Mouse (Mus musculus) R1 (cell line): ENCODE data around the gene Amer3.
"Not testable (repeated sequence)": the region's sequence is repeated elsewhere in the genome, so short reads cannot be mapped to it uniquely, and the experiment has no call there.

Experiments used
- DNase-seq: peaks from one replicate; pipeline ENCODE4 v3.0.0-alpha.2; 2018; ENCODE audit warnings: low read depth, low spot score

Gene Amer3

DNA sequence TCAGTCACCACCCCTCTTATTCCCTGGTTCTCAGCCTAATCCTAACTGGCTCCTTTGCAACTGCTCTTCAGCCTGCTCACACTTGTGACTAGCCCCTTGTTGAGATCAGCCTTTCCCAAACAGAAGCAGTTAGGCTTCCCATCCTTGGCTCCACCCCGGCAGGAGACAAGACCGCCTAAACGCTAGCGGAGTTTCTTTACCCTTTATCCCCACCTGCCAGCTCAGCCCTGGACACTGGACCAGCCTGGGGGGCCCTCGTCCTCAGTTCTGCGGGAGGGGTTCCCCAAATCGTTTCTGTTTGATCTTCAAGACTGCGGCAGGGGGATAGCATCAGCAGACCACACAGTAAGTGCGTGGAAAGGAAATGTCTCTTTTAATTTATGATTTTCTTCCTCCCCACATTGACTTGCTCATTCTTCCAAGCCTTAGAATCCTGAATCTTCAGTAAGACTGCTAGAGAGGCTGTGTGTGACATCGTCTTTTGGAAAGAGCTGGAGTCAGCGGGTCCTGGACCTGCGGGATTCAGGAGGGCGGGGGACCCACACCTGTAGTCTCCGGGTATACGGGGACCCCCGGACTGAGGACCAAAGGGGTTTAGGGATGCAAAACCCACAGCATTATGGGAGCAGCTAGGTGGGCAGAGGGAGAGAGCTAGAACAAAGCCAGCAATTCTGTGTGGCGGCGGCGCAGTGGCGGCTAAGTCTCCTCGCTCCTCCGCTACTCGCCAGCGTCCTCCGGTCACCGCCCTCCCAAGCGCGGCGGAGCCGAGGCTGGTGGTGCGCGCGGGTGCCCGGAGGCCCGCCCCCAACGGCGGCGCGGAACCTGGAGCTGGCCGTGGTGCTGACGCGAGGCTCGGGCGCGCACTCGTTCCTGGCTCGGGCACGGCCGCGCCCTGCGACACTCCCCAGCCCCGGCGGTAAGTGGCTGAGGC, at the start of gene Amer3:
Gene Amer3 (plus strand): TSS at position 807 of the 931 bp plus-strand sequence.
- DNase-seq = peak; percentile 68

DNA sequence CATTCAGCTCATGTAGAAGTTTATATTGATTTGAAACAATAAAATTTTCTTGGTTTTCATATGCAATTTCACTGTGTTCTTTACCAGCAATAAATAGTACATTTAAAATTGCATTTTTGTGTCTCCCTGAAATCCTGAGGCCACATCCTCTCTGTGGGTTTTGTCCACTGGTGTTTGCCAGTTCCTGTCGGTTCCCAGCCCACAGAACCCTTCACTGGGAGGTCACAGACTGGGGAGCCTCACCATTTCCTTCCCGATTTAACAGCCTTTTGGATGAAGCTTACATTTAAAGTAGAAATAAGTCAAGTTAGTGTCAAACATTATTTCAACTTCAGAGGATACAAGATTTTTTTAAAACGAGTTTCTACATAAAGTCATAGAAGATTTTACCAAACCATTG, 44.9 kb upstream of the Amer3 start:
- not testable (repeated sequence) for DNase-seq

DNA sequence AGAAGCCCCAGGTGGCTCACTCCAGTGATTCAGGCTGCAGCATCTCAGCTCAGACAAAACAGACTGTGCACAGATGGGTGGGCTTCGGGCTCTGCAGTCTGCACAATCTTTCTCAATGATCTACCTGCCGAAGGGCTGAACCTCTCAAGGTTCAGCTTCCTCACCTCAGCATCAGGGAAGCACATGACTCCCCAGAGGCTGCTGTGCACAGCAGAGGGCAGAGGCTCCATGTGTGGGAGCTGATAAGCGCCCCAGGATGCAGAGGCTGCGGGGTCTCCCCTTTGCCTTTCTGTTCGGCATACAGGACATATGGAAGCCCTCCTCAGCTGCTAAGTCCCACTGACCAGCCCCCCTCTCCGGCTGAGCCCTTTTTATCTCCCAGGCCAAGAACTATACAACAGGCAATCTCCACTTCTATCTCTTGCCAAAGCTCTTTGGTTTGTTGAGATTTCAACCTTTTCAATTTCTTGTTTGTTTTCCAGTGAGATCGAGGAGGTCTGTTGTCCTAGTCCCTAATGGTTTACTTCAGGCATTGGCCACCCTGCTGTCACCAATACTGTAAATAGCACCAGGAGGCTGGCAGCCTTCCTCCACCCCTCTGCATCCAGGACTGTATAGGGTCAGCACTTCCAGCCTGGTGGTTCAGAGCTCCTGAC, 44.3 kb upstream of the Amer3 start, which contains the start of gene Cfc1:
Gene Cfc1 (plus strand): TSS at position 606 of the 656 bp plus-strand sequence.
- DNase-seq = not testable (repeated sequence)

DNA sequence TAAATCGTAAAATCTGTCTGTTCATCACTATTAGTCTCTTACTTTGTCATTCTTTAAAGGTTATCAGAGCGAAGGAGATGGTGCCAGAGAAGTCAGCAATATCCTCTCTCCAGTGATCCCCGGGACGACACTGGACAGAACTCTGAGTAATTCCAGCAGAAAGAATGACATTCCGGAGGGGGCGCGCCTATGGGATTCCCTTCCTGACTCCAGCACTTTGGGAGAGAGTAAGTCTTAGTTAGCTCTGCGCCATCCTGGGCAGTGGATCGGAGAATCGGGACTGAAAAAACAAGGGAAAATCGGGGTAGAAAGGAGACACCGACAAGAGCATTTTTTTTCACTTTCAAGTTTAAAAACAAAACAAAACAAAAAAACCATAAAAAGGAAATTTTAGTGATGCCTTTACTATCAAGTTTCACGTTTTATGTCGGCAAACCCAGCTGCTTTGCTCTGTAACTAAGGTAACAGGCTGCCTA, 43.1 kb upstream of the Amer3 start:
- peak; percentile 52 for DNase-seq

DNA sequence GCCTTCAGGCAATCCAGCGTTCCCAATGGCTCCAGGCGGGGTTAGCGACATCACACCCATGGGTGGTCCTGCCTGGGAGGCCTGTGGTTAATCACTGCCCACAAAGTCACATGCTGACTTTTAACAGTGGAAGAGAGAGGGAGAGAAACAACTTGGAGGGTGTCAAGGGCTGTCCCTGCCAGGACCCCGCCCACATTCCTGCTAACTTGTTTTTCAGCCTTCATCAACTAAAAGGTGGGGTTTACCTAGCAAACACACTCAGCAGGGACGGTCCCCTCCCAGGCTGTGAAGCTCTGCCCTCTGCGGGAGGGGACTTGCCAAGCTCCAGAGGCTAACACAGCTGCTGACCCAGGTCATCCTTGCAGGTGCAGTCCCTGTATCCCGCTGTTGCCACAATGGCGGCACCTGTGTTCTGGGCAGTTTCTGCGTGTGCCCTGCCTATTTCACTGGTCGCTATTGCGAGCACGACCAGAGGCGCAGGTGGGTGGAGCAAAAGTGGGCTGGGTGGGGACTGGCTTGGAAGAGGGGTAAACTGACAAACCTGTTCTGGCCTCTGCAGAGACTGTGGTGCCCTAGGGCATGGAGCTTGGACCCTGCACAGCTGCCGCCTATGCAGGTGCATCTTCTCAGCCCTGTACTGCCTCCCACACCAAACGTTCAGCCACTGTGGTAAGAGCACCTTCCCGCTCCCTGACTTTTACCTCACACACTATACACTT, 42.5 kb upstream of the Amer3 start:
- DNase-seq = peak; percentile 81

DNA sequence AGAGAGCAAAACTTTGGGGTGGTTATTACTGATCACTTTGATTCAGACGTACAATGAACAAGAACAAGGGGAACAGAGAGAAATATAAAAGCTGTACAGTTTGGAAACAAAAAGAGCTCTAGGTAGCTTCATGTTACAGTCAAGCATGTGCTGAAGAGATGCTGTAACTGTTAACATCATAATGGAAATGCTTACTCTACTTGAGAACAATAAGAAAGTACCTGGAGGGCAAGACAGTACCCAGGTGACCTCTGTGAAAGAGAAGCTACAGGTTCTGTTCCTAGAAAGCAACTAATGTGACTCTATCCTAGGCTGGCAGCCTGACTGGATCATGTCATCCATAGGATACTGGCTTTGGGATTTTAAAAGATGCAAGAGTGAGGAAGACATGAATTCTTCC, 32.4 kb upstream of the Amer3 start:
- DNase-seq = peak; percentile 27

DNA sequence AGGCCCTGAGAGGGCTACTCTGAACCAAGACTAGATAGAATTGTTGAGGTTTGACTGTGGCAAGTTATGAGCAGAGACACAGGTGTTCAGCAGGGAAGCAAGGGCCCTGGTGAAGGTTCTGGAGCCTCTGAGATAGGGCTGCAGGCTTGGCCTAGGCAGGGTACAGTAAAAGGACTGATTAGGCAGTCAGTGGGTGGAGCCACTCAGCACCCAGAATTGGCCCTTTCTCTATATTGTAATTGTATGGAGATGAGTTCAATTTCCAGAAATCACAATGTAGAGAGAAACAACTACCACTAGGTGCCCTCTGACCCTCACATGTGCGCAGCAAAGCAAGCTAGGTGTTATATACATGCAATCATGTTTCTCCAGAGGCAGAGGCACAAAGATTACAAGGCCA, 25.8 kb upstream of the Amer3 start:
- DNase-seq = no peak

DNA sequence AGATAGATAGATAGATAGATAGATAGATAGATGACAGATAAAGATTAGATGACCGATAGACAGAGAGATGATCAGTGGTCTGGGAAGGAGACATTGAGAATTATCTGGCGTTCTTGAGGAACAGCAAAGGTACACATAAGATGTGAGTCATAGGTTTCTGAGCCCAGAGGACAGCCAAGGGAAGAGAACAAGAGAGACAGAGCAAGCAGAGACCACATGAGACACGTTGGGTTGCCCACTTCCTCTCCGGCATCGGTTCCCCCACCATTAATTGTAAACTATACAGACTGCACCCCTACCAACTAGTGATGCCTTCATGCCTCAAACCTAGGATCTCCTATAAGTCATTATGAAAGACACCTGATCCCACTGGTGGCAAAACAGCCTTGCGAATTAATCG, 25.2 kb upstream of the Amer3 start:
- DNase-seq = no peak

DNA sequence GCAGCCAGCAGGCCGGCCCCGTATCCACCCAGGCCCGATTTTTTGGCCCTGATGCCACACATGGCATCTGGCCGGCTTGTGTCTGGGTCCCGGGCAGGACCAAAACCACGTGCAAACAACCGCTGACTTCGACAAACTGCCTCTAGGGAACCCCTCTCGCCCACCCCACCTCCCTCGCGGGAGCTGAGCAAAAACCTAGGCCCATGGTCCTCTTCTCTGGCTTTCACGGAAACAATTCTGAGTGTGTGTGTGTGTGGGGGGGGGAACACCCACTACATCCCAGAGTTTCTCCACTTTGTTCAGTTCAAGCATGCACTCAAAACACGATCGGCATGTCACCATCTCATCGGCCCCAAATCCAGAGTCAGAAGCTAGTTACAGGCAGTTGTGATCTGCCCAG, 18.6 kb upstream of the Amer3 start, which contains the start of gene Prss40:
Gene Prss40 (minus strand): TSS at position 101 of the 400 bp plus-strand sequence.
- DNase-seq = no peak

DNA sequence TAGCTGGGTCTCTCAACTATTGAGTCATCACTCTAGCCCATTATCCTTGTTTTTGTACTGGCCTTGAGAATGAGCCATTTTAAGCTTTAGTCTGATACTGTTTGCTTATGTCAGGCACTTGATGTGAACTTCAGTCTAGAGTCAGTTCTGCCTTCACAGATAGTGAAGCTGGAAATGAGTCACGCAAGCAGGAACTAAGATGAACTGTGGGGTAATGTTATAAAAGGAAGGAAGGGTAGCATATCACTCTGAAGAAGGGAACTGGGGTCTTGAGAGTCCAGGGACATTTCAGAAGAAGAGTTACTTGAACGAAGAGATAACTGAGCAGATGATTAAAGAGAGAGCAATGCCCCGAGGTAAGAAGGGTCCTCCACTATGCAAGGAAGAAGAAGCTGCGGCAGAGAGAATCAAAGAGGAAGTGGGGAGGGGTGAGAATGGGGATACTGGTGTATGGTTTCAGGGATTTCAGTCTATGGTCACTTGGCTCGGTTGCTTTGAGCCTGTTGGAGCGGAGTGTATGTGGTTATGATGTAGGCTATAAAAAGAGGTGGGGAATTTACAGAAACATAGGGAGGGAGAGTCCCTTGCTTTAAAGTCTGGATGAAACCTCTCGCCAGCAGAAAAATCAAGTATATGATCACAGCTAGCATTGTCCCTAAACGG, 14.9 kb upstream of the Amer3 start:
- no peak for DNase-seq

DNA sequence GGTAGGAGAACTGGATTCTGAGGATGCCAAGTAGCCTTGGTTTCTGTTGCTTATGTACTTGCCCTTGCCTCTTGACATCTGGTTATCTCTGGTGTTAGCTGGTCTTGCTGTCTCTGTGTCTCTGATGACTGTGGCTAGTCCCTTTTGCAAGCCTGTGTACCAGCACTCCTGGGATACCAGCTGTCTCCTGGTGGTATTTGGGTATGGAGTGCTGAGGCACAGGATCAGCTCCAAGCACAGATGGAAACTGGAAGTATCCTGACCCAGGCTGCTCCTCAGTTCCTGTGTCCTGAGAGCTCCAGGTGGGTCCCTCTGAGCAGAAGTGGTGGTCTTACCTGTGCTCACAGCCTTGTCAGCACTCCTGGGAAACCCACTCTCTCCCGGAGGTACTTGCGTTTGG, 11.3 kb upstream of the Amer3 start:
- no peak for DNase-seq

DNA sequence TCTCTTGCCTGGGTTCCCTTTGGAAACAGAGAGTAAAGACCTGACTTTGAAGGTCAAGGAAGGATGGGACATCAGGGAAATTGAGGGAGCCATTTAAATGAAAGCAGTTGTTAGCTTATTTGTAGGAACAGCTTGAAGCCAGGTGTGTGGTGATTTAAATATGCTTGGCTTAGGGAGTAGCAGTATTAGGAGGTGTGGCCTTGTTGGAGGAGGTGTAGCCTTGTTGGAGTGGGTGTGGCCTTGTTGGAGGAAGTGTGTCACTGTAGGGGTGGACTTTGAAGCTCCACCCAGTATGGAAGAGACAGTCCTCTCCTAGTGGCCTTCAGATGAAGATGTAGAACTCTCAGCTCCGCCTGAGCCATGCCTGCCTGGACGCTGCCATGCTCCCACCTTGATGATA, 9.6 kb upstream of the Amer3 start:
- peak; percentile 81 for DNase-seq

DNA sequence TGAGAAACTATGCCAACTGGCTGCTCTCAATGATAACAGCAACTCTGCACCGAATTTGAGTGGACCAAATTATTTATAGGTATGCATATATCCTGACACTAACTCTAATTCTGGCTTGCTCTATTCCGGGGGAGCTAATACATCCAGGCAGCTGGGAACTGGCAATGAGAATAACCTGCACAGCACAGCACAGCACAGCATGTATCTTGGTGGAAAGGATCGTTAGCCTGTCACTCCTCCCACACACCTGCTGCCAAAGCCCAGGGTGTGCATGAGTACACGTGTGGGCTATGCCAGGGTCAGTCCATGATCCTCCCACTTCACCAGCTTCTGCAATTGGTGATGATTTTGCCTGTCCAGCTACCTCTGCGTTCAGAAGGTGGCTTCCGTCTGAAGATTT, 8.0 kb upstream of the Amer3 start:
- no peak for DNase-seq

DNA sequence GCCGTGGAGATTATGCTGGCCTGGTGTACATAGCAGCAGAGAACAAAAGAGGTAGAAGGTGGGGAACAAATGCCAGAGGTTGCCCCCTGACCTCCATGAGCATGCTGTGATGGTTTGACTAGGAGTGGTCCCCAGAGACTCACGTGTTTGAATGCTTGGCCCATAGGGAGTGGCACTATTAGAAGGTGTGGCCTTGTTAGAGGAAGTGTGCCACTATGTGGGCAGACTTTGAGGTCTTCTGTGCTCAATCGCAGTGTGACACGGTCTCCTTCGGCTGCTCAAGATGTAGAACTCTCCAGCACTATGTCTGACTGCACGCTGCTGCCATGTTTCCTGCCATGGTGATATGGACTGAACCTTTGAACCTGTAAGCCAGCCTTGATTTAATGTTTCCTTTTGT, 6.2 kb upstream of the Amer3 start:
- DNase-seq = peak; percentile 34

DNA sequence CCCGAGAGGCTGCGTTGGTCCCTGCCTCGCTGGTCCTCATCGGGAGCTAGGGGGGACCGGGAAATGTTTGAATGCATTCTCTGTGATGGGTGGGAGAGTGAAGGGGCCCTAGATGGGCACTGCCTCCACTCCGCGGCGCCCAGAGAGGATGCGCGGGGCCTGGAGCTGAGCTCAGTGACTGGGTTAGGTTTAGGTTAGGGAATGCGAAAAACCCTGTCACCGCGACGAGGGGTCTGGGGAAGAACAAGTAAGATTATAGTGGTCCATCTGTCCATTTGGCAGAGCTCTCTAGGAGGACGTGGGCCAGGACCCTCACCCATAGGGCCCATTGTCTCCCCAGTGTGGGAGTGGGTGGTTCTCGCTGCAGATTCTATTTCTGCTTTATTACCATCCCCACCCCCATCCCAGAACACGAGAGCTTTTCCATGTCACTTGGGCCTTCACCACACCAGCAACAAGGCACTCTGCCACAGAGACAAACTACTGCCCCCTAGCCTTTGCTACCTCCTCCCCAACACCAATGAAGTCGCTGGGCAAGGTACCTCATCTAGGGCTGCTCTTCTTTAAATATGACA, 412 bp downstream of the Amer3 start:
- DNase-seq = no peak

DNA sequence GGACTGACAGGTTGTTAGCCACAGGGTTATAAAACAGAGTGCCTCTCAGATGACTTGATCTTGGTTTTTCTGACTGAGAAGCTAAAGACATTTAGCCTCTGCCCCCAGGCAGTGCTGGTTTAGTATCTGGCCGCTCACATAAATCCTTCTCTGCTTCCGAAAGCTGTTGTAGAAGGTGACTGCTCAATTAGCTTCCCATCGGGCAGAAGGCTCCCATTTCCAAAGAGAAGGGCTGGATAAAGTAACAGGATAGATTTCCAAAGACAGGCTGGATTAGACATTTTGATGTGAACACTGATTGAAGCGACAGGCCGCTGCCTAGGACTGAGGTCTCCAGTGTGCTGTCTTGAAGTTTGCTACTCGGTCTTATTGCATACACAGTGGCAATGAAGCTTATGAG, 2.8 kb downstream of the Amer3 start:
- DNase-seq = no peak

DNA sequence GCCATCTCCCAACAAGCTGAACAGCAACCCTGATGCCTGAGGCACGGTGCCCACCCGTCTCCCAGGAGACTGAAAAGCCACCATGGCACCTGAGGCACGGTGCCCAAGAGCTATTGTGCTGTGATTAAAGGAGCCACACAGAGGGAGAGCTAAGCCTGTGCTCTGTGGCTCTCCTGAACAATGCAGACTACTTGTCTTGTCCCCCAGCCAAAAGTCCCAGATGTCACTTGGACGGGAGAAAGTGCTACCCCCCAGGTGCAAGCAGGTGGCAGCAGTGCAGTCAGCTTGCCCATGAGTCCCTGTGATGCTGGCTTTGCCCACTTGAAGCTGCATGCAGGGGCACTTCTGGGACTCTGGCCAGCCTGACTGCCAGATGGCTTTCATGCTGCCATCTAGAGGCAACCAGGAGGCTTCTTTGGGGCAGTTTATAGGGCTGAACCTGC, 4.4 kb downstream of the Amer3 start:
- no peak for DNase-seq

DNA sequence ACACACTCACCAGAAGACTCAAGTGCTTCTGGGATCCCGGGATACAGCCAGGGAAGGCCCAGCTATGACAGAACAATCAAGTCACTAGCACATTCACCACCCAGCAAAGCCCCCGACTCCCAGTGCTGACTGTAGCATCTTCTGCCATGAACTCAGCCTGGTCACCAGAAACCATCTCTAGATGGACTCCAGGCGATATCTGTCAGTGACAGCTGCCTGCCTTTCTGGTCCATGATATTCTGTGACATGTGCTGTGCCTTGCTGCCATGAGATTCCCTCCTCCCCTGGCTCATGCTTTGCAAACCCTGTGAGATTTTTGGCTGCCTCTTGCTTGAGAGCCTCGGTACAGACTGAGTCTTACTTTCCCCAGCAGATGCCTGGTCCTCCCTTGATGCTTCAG, 5.3 kb downstream of the Amer3 start:
- no peak for DNase-seq

DNA sequence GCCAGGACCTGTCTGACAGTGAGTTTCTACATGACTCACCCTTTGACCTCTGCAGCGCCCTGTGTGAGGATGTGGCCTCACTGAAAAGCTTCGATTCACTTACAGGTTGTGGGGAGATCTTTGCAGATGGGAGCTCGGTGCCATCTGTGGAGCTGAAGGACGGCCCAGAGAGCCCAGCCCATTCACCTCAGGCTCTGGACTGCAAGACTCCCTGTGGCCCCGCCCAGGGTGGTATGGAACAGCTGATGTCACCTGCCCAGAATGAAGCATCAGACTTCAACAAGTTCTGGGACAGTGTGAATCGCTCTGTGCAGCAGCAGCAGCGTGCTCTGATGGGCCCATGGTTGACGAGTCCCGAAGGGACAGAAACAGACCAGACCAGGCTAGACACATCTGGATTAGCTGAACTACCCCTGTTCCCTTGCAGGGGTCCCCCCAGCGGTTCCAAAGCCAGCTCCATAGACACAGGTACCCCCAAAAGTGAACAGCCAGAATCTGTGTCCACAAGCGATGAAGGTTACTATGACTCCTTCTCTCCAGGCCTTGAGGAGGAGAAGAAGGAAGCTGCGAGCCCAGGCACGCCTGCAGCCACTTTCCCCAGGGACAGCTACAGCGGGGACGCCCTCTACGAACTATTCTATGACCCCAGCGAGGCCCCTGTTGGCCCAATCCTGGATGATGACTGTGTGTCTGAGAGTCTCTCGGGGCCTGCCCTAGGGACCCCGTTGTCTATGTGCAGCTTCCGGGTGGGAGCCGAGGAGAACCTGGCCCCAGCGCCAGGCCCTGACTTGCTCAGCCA, 8.0 kb downstream of the Amer3 start:
- no peak for DNase-seq

DNA sequence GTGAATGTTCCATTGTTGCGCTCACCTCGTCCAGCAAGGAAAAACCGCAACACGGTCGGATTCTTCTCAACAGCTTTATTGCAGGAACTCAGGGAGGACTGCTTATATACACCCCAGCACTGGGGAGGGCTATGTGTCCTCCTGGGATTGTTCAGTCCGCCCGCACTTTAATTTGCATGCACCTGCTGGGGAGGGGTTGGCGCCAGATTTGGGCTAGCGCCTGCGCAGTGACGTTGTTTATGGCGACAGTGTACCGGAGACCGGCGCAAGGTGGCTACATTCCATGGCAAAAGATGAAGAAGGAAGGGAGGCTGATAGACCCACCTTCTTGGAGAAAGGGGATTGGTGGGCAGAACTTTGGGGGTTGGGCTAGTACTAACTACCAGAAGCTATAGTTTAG, 20.5 kb downstream of the Amer3 start:
- peak; percentile 56 for DNase-seq
